In genomic region chr11:65333101-65333500, GRCm38 (mm10) we compare ENCODE assay signal across 16 mouse cellular contexts.
"Had no signal": no experiment of that assay in that cellular context is flagged by ENCODE, and none has a peak within 500 bp of the region (broad histone marks: within the 10 kb centered on the region; RNA-seq: fewer than 3 reads in every experiment).

No protein-coding gene starts in this region.

- DNase-seq: retina, postnatal 1 day; right cerebral cortex, adult 18-20 months; right cerebral cortex, postnatal 14 days; right cerebral cortex, postnatal 25 days; right cerebral cortex, postnatal 4 days; spleen, adult 18-20 months; thymus, adult 18-20 months; thymus, adult 2 months; thymus, postnatal 14 days; thymus, postnatal 25 days; thymus, postnatal 36 days; thymus, postnatal 4 days had no signal

- H3K27me3 ChIP-seq: neural tube, embryonic 13.5 days; neural tube, embryonic 15.5 days; stomach, embryonic 15.5 days had no signal

- H3K4me1 ChIP-seq: neural tube, embryonic 13.5 days; neural tube, embryonic 15.5 days; stomach, embryonic 15.5 days had no signal

- H3K36me3 ChIP-seq: neural tube, embryonic 13.5 days; neural tube, embryonic 15.5 days; stomach, embryonic 15.5 days had no signal

- H3K9me3 ChIP-seq: neural tube, embryonic 13.5 days; neural tube, embryonic 15.5 days; stomach, embryonic 15.5 days had no signal

- H3K4me3 ChIP-seq: neural tube, embryonic 13.5 days; neural tube, embryonic 15.5 days; stomach, embryonic 15.5 days had no signal

- H3K27ac ChIP-seq: neural tube, embryonic 13.5 days; neural tube, embryonic 15.5 days; stomach, embryonic 15.5 days; stomach, postnatal 0 days had no signal
